Mouse (Mus musculus): ENCODE results near the gene Acan. TPM values are rescaled to one million over a fixed set of nuclear protein-coding genes. Genes with fewer than 3 reads are reported as not detected.

Gene Acan
- total and polyA plus RNA-seq, 3 experiments, result not detected

GRCm38 (mm10) chr7:79140897-79141296 is 87.6 kb downstream of the Acan start (continued):
- peak; percentile 29; the same call in 1 of the 2 replicates for TF ChIP-seq ZC3H11A (IDR thresholded peaks at IDR 0.05; ENCODE audit: low read depth, low read length)
- TF ChIP-seq NRF1 (IDR thresholded peaks at IDR 0.05; ENCODE audit: insufficient read depth, low read depth, low read length, poor library complexity, severe bottlenecking), result no peak
- no peak for TF ChIP-seq SIN3A (IDR thresholded peaks at IDR 0.05; ENCODE audit: low read length)
- TF ChIP-seq GABPA (IDR thresholded peaks at IDR 0.05; ENCODE audit: low read depth, low read length), result no peak

GRCm38 (mm10) chr7:79147011-79147837 is 93.9 kb downstream of the Acan start:
- Histone ChIP-seq H3K9ac (ENCODE audit: control insufficient read depth, low read depth, low read length, poor library complexity, severe bottlenecking) (no peak overlapping the region), H3K79me2 (ENCODE audit: control insufficient read depth, insufficient read depth, low read length, poor library complexity) (no peaks in the 10 kb centered on the region), H3K36me3 (ENCODE audit: control insufficient read depth in 1 of 2, insufficient read depth in 2 of 2, low read length in 2 of 2) (peaks cover 0 to 5% of the 10 kb centered on the region in 2 experiments; a peak in 2 of 4 replicates), H3K4me3 (ENCODE audit: control insufficient read depth in 1 of 2, insufficient read depth in 1 of 2, low read depth in 2 of 2, low read length in 2 of 2) (no peak overlapping the region), H3K4me1 (ENCODE audit: control insufficient read depth in 1 of 2, insufficient read depth in 2 of 2, low read length in 2 of 2) (peaks cover 0 to 10% of the 10 kb centered on the region in 2 experiments; a peak in 1 of 4 replicates), H3K27ac (ENCODE audit: control insufficient read depth, low read depth, low read length) (no peak overlapping the region), H3K27me3 (ENCODE audit: control insufficient read depth in 1 of 2, insufficient read depth in 2 of 2, low read length in 2 of 2) (no peaks in the 10 kb centered on the region; a peak in 1 of 4 replicates), H3K9me3 (replicated peaks; ENCODE audit: insufficient read depth, low read length) (no peaks in the 10 kb centered on the region)
- no peak for DNase-seq (ENCODE audit: low read depth, low spot score)
- no peak for TF ChIP-seq GATA1 (IDR thresholded peaks at IDR 0.05; ENCODE audit: low read depth, low read length)

GRCm38 (mm10) chr7:79147931-79148653 is 94.8 kb downstream of the Acan start:
- no peak for DNase-seq (ENCODE audit: low read depth, low spot score)
- no peak overlapping the region for H3K27ac ChIP-seq (ENCODE audit: control insufficient read depth, low read depth, low read length)
- H3K79me2 ChIP-seq (ENCODE audit: control insufficient read depth, insufficient read depth, low read length, poor library complexity), result no peaks in the 10 kb centered on the region
- no peaks in the 10 kb centered on the region for H3K9me3 ChIP-seq (replicated peaks; ENCODE audit: insufficient read depth, low read length)
- H3K36me3 ChIP-seq (ENCODE audit: control insufficient read depth in 1 of 2, insufficient read depth in 2 of 2, low read length in 2 of 2), result peaks cover 0 to 5% of the 10 kb centered on the region in 2 experiments; a peak in 2 of 4 replicates
- TF ChIP-seq MYC (IDR thresholded peaks at IDR 0.05; ENCODE audit: low read depth, low read length) (no peak), ZMIZ1 (IDR thresholded peaks at IDR 0.05; ENCODE audit: low read depth, low read length) (no peak), POLR2AphosphoS5 (IDR thresholded peaks at IDR 0.05; ENCODE audit: borderline replicate concordance, low read depth, low read length) (no peak)
- peak overlapping the region; percentile 35 for H3K9ac ChIP-seq (ENCODE audit: control insufficient read depth, low read depth, low read length, poor library complexity, severe bottlenecking)
- peaks cover 0 to 1% of the 10 kb centered on the region in 2 experiments; a peak in 2 of 4 replicates for H3K27me3 ChIP-seq (ENCODE audit: control insufficient read depth in 1 of 2, insufficient read depth in 2 of 2, low read length in 2 of 2)
- H3K4me1 ChIP-seq (ENCODE audit: control insufficient read depth in 1 of 2, insufficient read depth in 2 of 2, low read length in 2 of 2), result peaks cover 0 to 10% of the 10 kb centered on the region in 2 experiments; a peak in 1 of 4 replicates
- H3K4me3 ChIP-seq (ENCODE audit: control insufficient read depth in 1 of 2, insufficient read depth in 1 of 2, low read depth in 2 of 2, low read length in 2 of 2), result peak overlapping the region; percentile 76 to 95
